Mouse (Mus musculus) spleen, postnatal 10 days (tissue): ENCODE results near the gene Fam210b.

Experiments used
- DNase-seq, 2 experiments: peaks; one replicate each; pipeline ENCODE4 v3.0.0; 2021 to 2022; ENCODE audit warnings: low spot score in 2 of 2

The Fam210b gene

GRCm38 (mm10) chr2:172404239-172404638, 58.9 kb downstream of the Fam210b start:
- DNase-seq, result no peak

GRCm38 (mm10) chr2:172405011-172405410, 59.6 kb downstream of the Fam210b start:
- DNase-seq, result no peak
